ENCODE assay signal across 8 mouse cellular contexts in genomic region chr13:22005605-22006333, GRCm38 (mm10). TPM values are rescaled to one million over a fixed set of nuclear protein-coding genes. Genes with fewer than 3 reads are reported as not detected.
DNase-seq lines count a peak whose midpoint lies in the region; ATAC-seq and TF ChIP-seq lines count a peak whose summit lies in the region.

No protein-coding gene starts in this region.

- H3K4me1 ChIP-seq in E14TG2a.4 (replicated peaks; ENCODE audit: low read depth, low read length) = peaks cover 28% of the 10 kb centered on the region
- peaks cover 21% of the 10 kb centered on the region for H3K4me1 ChIP-seq in embryonic facial prominence, embryonic 15.5 days
- no peaks in the 10 kb centered on the region for H3K4me1 ChIP-seq in lung, embryonic 14.5 days (ENCODE audit: insufficient read depth)
- peaks cover 17% of the 10 kb centered on the region for H3K4me1 ChIP-seq in neural tube, embryonic 15.5 days

- WGBS in embryonic facial prominence, embryonic 15.5 days = under 1% methylated on average over 45 of the region's 45 CpGs
- WGBS in lung, embryonic 14.5 days = under 1% methylated on average over 45 of the region's 45 CpGs
- WGBS in neural tube, embryonic 15.5 days = under 1% methylated on average over 45 of the region's 45 CpGs

- peak overlapping the region; percentile 99 for H3K4me2 ChIP-seq in embryonic facial prominence, embryonic 15.5 days (replicated peaks)
- peak overlapping the region; percentile 95 for H3K4me2 ChIP-seq in lung, embryonic 14.5 days
- peak overlapping the region; percentile 64 for H3K4me2 ChIP-seq in neural tube, embryonic 15.5 days

- TF ChIP-seq CTCF in gastrocnemius, adult 2 months (IDR thresholded peaks at IDR 0.05) = no peak
- no peak for TF ChIP-seq CTCF in E14TG2a.4 (conservative IDR thresholded peaks at IDR 0.05; ENCODE audit: low read length)
- no peak for TF ChIP-seq CTCF in lung, embryonic 14.5 days (IDR thresholded peaks at IDR 0.05; ENCODE audit: low read depth)

- no peaks in the 10 kb centered on the region for H3K36me3 ChIP-seq in E14TG2a.4 (ENCODE audit: insufficient read depth, low read length)
- no peaks in the 10 kb centered on the region for H3K36me3 ChIP-seq in embryonic facial prominence, embryonic 15.5 days
- no peaks in the 10 kb centered on the region for H3K36me3 ChIP-seq in lung, embryonic 14.5 days (ENCODE audit: insufficient read depth)
- no peaks in the 10 kb centered on the region for H3K36me3 ChIP-seq in neural tube, embryonic 15.5 days

- peak; percentile 59 for DNase-seq in gastrocnemius, adult 2 months
- DNase-seq in gastrocnemius, postnatal 4 days (ENCODE audit: low spot score in 2 of 2) = no peak
- peak; percentile 81 for DNase-seq in induced T-regulatory cell, adult 2 months (ENCODE audit: low read depth)
- peak; percentile 78 for DNase-seq in lung, embryonic 14.5 days
- DNase-seq in c-Kit-positive CD71-positive TER-119-positive erythroid progenitor cells, embryonic 14.5 days (ENCODE audit: low spot score) = no peak

- H3K9me3 ChIP-seq in E14TG2a.4 (ENCODE audit: low read length) = no peaks in the 10 kb centered on the region
- H3K9me3 ChIP-seq in embryonic facial prominence, embryonic 15.5 days (replicated peaks) = no peaks in the 10 kb centered on the region
- no peaks in the 10 kb centered on the region for H3K9me3 ChIP-seq in lung, embryonic 14.5 days (ENCODE audit: low read depth, low read length)
- no peaks in the 10 kb centered on the region for H3K9me3 ChIP-seq in neural tube, embryonic 15.5 days (replicated peaks)

- H3K27ac ChIP-seq in gastrocnemius, adult 2 months = no peak overlapping the region
- H3K27ac ChIP-seq in embryonic facial prominence, embryonic 15.5 days (replicated peaks) = no peak overlapping the region
- no peak overlapping the region for H3K27ac ChIP-seq in lung, embryonic 14.5 days (ENCODE audit: low read depth)
- no peak overlapping the region for H3K27ac ChIP-seq in neural tube, embryonic 15.5 days (replicated peaks)

- peak overlapping the region; percentile 31; the same call in 1 of the 2 replicates for H3K9ac ChIP-seq in embryonic facial prominence, embryonic 15.5 days
- H3K9ac ChIP-seq in lung, embryonic 14.5 days = peak overlapping the region; percentile 54
- H3K9ac ChIP-seq in neural tube, embryonic 15.5 days (replicated peaks) = 0 out of 2 replicates have a peak overlapping the region, but pooled peaks have one; percentile 8

- intact Hi-C loops in gastrocnemius, adult 2 months (cut with DNase I) = no loop called here

- peak; percentile 74; the same call in 1 of the 2 replicates for ATAC-seq in embryonic facial prominence, embryonic 15.5 days (ENCODE audit: insufficient number of reproducible peaks, low FRiP score, low TSS enrichment, low read depth)
- ATAC-seq in lung, embryonic 14.5 days (ENCODE audit: insufficient read depth) = peak; percentile 92
- ATAC-seq in neural tube, embryonic 15.5 days (ENCODE audit: low FRiP score) = peak; percentile 53

- peaks cover 97% of the 10 kb centered on the region for H3K27me3 ChIP-seq in E14TG2a.4 (ENCODE audit: insufficient read depth, low read length)
- H3K27me3 ChIP-seq in embryonic facial prominence, embryonic 15.5 days = peaks cover 99% of the 10 kb centered on the region
- peaks cover 79% of the 10 kb centered on the region for H3K27me3 ChIP-seq in lung, embryonic 14.5 days (ENCODE audit: insufficient read depth, low read length)
- H3K27me3 ChIP-seq in neural tube, embryonic 15.5 days (replicated peaks) = peaks cover 100% of the 10 kb centered on the region

- H3K4me3 ChIP-seq in gastrocnemius, adult 2 months = peak overlapping the region; percentile 85
- H3K4me3 ChIP-seq in E14TG2a.4 (replicated peaks; ENCODE audit: low read length) = peak overlapping the region; percentile 89
- H3K4me3 ChIP-seq in embryonic facial prominence, embryonic 15.5 days (replicated peaks) = peak overlapping the region; percentile 56
- H3K4me3 ChIP-seq in lung, embryonic 14.5 days (ENCODE audit: low read depth, low read length) = peak overlapping the region; percentile 56
- peak overlapping the region; percentile 36 for H3K4me3 ChIP-seq in neural tube, embryonic 15.5 days (replicated peaks)

RNA-seq across cellular contexts. Expression of gene Prss16, which starts 3.8 kb away (rescaled TPM):
- total RNA-seq in gastrocnemius, adult 2 months (2021) = not detected
- total RNA-seq in gastrocnemius, postnatal 4 days (2021) = under 1 TPM; 0.20 to 0.21 TPM
- 1.2 and 1.8 TPM in 2 replicates for polyA plus RNA-seq in embryonic facial prominence, embryonic 15.5 days (2015; fragmentation: Nextera tagmentation; extraction: Ambion mirVana)
- polyA plus RNA-seq in lung, embryonic 14.5 days (2014; fragmentation: Nextera tagmentation; extraction: Ambion mirVana) = 1.6 and 2.0 TPM in 2 replicates
- polyA plus RNA-seq in neural tube, embryonic 15.5 days (2015; fragmentation: Nextera tagmentation; extraction: Ambion mirVana) = 0.09 and 167 TPM in 2 replicates

RNA-seq across cellular contexts. Expression of gene Pom121l2, which starts 24.8 kb away (rescaled TPM):
- total RNA-seq in gastrocnemius, adult 2 months (2021) = not detected
- total RNA-seq in gastrocnemius, postnatal 4 days (2021) = not detected
- polyA plus RNA-seq in embryonic facial prominence, embryonic 15.5 days (2015; fragmentation: Nextera tagmentation; extraction: Ambion mirVana) = 0.29 TPM in 2 replicates
- polyA plus RNA-seq in lung, embryonic 14.5 days (2014; fragmentation: Nextera tagmentation; extraction: Ambion mirVana) = 0.12 and 0.26 TPM in 2 replicates
- 0.11 TPM in 1 of 2 replicates, not detected in the other for polyA plus RNA-seq in neural tube, embryonic 15.5 days (2015; fragmentation: Nextera tagmentation; extraction: Ambion mirVana)

RNA-seq across cellular contexts. Expression of gene Hist1h2ah, which starts 29.6 kb away (rescaled TPM):
- total RNA-seq in gastrocnemius, adult 2 months (2021) = 1 to 10 TPM in 1 of 2 experiments, not detected in 1; 3.7 TPM
- total RNA-seq in gastrocnemius, postnatal 4 days (2021) = 100 to 1,000 TPM; 276 to 360 TPM
- 2.8 and 17.2 TPM in 2 replicates for polyA plus RNA-seq in embryonic facial prominence, embryonic 15.5 days (2015; fragmentation: Nextera tagmentation; extraction: Ambion mirVana)
- polyA plus RNA-seq in lung, embryonic 14.5 days (2014; fragmentation: Nextera tagmentation; extraction: Ambion mirVana) = 21.2 and 21.6 TPM in 2 replicates
- polyA plus RNA-seq in neural tube, embryonic 15.5 days (2015; fragmentation: Nextera tagmentation; extraction: Ambion mirVana) = 4.5 TPM in 1 of 2 replicates, not detected in the other

RNA-seq across cellular contexts. Expression of gene Hist1h2bk, which starts 29.9 kb away (rescaled TPM):
- total RNA-seq in gastrocnemius, adult 2 months (2021) = 1 to 10 TPM in 1 of 2 experiments, not detected in 1; 2.6 TPM
- total RNA-seq in gastrocnemius, postnatal 4 days (2021) = 100 to 1,000 TPM; 393 to 555 TPM
- 3.1 and 4.0 TPM in 2 replicates for polyA plus RNA-seq in embryonic facial prominence, embryonic 15.5 days (2015; fragmentation: Nextera tagmentation; extraction: Ambion mirVana)
- polyA plus RNA-seq in lung, embryonic 14.5 days (2014; fragmentation: Nextera tagmentation; extraction: Ambion mirVana) = 8.6 and 11.7 TPM in 2 replicates
- 0.97 and 2.2 TPM in 2 replicates for polyA plus RNA-seq in neural tube, embryonic 15.5 days (2015; fragmentation: Nextera tagmentation; extraction: Ambion mirVana)

RNA-seq across cellular contexts. Expression of gene Hist1h4i, which starts 35.4 kb away (rescaled TPM):
- total RNA-seq in gastrocnemius, adult 2 months (2021) = 10 to 100 TPM; 24.1 to 25.0 TPM
- total RNA-seq in gastrocnemius, postnatal 4 days (2021) = 100 to 1,000 TPM; 143 to 189 TPM
- 17.5 and 20.6 TPM in 2 replicates for polyA plus RNA-seq in embryonic facial prominence, embryonic 15.5 days (2015; fragmentation: Nextera tagmentation; extraction: Ambion mirVana)
- polyA plus RNA-seq in lung, embryonic 14.5 days (2014; fragmentation: Nextera tagmentation; extraction: Ambion mirVana) = 26.4 and 26.7 TPM in 2 replicates
- polyA plus RNA-seq in neural tube, embryonic 15.5 days (2015; fragmentation: Nextera tagmentation; extraction: Ambion mirVana) = 4.8 and 8.5 TPM in 2 replicates

Comparison
In these comparisons a context has a peak if more than half of its experiments do, and no peak if none do; other contexts are left out.
1. DNase-seq: peak in gastrocnemius, adult 2 months (single experiment), induced T-regulatory cell, adult 2 months (single experiment) and lung, embryonic 14.5 days (single experiment); none in gastrocnemius, postnatal 4 days (0 of 2) and c-Kit-positive CD71-positive TER-119-positive erythroid progenitor cells, embryonic 14.5 days (single experiment).
2. H3K4me3 ChIP-seq: peak in every context shown above with its lines; median percentile 89 in E14TG2a.4; 85 in gastrocnemius, adult 2 months; 56 in embryonic facial prominence, embryonic 15.5 days; 56 in lung, embryonic 14.5 days; 36 in neural tube, embryonic 15.5 days.
3. Peak in every context shown above with its lines, with median percentiles within 50 percentile points of each other: ATAC-seq, H3K4me2 ChIP-seq and H3K9ac ChIP-seq.